Mouse (Mus musculus): ENCODE data around the gene Renbp. TPM values are rescaled to one million over a fixed set of nuclear protein-coding genes. Genes with fewer than 3 reads are reported as not detected.
A peak's percentile ranks its signal among the peaks of the same experiment; 100 is the strongest.

Gene Renbp
- polyA plus RNA-seq (2015; fragmentation: Nextera tagmentation; extraction: Ambion mirVana) = 83.0 and 85.6 TPM in 2 replicates

- Histone ChIP-seq H3K4me1 (replicated peaks; ENCODE audit: insufficient read depth, low read length) (no peaks in the 10 kb centered on the region), H3K9me3 (replicated peaks; ENCODE audit: low read length) (no peaks in the 10 kb centered on the region), H3K4me2 (ENCODE audit: low read length) (peak within 1 kb of the TSS; percentile 50), H3K36me3 (ENCODE audit: insufficient read depth, low read length) (no peaks in the 10 kb centered on the region), H3K27me3 (ENCODE audit: insufficient read depth, low read length) (no peaks in the 10 kb centered on the region), H3K9ac (ENCODE audit: low read depth, low read length) (0 out of 2 replicates have a peak within 1 kb of the TSS, but pooled peaks have one; percentile 49), H3K27ac (no peak within 1 kb of the TSS), H3K4me3 (replicated peaks; ENCODE audit: low read depth, low read length) (peak within 1 kb of the TSS; percentile 29)
- peak; percentile 54 for TF ChIP-seq CTCF (IDR thresholded peaks at IDR 0.05; ENCODE audit: low read depth)
- peak; percentile 88 for DNase-seq (ENCODE audit: low spot score)
- 45% methylated on average over 17 of the region's 17 CpGs for WGBS
- peak; percentile 98 for ATAC-seq (replicated peaks; ENCODE audit: low FRiP score, low read depth)
Observed at GRCm38 (mm10) chrX:73930402-73931062, at the start of gene Renbp. Gene Renbp (minus strand): TSS chrX:73930850.

DNA sequence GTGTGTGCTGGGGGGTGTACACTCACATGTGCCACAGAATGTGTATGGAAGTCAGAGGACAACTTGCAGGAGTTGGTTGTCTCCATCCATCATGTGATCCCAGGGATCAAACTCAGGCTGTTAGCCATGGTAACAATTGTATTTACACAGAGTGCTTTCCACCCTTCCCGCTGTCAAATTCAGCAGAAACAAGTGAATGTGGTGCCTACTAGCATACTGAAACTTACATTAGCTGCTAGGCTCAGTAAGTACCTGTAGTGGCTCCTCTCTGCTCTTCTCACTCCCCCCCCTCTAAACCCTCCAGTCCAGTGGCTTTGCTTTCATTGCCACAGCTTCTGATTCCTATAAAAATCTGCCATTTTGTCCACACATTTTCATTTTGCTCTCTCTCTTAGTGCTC lies 47.1 kb upstream of the Renbp start:
- Histone ChIP-seq H3K4me2 (ENCODE audit: low read length) (no peak overlapping the region), H3K9me3 (replicated peaks; ENCODE audit: low read length) (no peaks in the 10 kb centered on the region), H3K4me3 (replicated peaks; ENCODE audit: low read depth, low read length) (no peak overlapping the region), H3K36me3 (ENCODE audit: insufficient read depth, low read length) (no peaks in the 10 kb centered on the region), H3K9ac (ENCODE audit: low read depth, low read length) (no peak overlapping the region), H3K27ac (no peak overlapping the region), H3K4me1 (replicated peaks; ENCODE audit: insufficient read depth, low read length) (no peaks in the 10 kb centered on the region), H3K27me3 (ENCODE audit: insufficient read depth, low read length) (no peaks in the 10 kb centered on the region)
- DNase-seq (ENCODE audit: low spot score) (no peak), ATAC-seq (replicated peaks; ENCODE audit: low FRiP score, low read depth) (no peak)
- 73% methylated on average over 1 of the region's 1 CpGs for WGBS
- TF ChIP-seq CTCF (IDR thresholded peaks at IDR 0.05; ENCODE audit: low read depth) = no peak

GRCm38 (mm10) chrX:73976283-73976682 lies 45.6 kb upstream of the Renbp start:
- H3K27me3 ChIP-seq (ENCODE audit: insufficient read depth, low read length) = no peaks in the 10 kb centered on the region
- no peak overlapping the region for H3K4me3 ChIP-seq (replicated peaks; ENCODE audit: low read depth, low read length)
- H3K9ac ChIP-seq (ENCODE audit: low read depth, low read length) = no peak overlapping the region
- H3K27ac ChIP-seq = no peak overlapping the region
- WGBS = 91% methylated on average over 2 of the region's 2 CpGs
- no peak for ATAC-seq (replicated peaks; ENCODE audit: low FRiP score, low read depth)
- TF ChIP-seq CTCF (IDR thresholded peaks at IDR 0.05; ENCODE audit: low read depth) = no peak
- no peak for DNase-seq (ENCODE audit: low spot score)
- no peaks in the 10 kb centered on the region for H3K4me1 ChIP-seq (replicated peaks; ENCODE audit: insufficient read depth, low read length)
- no peak overlapping the region for H3K4me2 ChIP-seq (ENCODE audit: low read length)
- H3K36me3 ChIP-seq (ENCODE audit: insufficient read depth, low read length) = no peaks in the 10 kb centered on the region
- H3K9me3 ChIP-seq (replicated peaks; ENCODE audit: low read length) = no peaks in the 10 kb centered on the region

GRCm38 (mm10) chrX:73972774-73973173 lies 42.1 kb upstream of the Renbp start:
- Histone ChIP-seq H3K9me3 (replicated peaks; ENCODE audit: low read length) (no peaks in the 10 kb centered on the region), H3K4me3 (replicated peaks; ENCODE audit: low read depth, low read length) (no peak overlapping the region), H3K36me3 (ENCODE audit: insufficient read depth, low read length) (no peaks in the 10 kb centered on the region), H3K27ac (no peak overlapping the region), H3K27me3 (ENCODE audit: insufficient read depth, low read length) (no peaks in the 10 kb centered on the region), H3K4me1 (replicated peaks; ENCODE audit: insufficient read depth, low read length) (no peaks in the 10 kb centered on the region), H3K4me2 (ENCODE audit: low read length) (no peak overlapping the region), H3K9ac (ENCODE audit: low read depth, low read length) (no peak overlapping the region)
- DNase-seq (ENCODE audit: low spot score) = no peak
- ATAC-seq (replicated peaks; ENCODE audit: low FRiP score, low read depth) = no peak
- WGBS = 69% methylated on average over 4 of the region's 4 CpGs
- no peak for TF ChIP-seq CTCF (IDR thresholded peaks at IDR 0.05; ENCODE audit: low read depth)

DNA sequence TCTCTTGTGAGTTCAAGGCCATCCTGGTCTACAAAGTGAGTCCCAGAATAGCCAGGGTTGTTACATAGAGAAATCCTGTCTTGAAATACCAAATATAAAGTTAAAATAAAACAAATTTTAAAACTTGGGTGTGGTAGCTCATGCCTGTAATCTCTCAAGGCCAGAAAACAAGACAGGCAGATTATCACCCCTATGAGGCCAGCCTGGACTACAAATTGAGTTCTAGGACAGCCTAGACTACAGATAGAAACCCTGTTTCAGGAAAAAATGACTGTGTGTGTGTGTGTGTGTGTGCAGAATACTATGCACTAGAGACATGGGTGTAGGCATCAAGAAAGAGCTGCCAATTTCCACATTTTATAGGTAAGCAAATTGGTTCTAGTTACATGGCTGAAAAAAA lies 40.1 kb upstream of the Renbp start:
- Histone ChIP-seq H3K4me2 (ENCODE audit: low read length) (no peak overlapping the region), H3K27me3 (ENCODE audit: insufficient read depth, low read length) (no peaks in the 10 kb centered on the region), H3K27ac (no peak overlapping the region), H3K36me3 (ENCODE audit: insufficient read depth, low read length) (no peaks in the 10 kb centered on the region), H3K4me3 (replicated peaks; ENCODE audit: low read depth, low read length) (no peak overlapping the region), H3K9me3 (replicated peaks; ENCODE audit: low read length) (no peaks in the 10 kb centered on the region), H3K4me1 (replicated peaks; ENCODE audit: insufficient read depth, low read length) (no peaks in the 10 kb centered on the region), H3K9ac (ENCODE audit: low read depth, low read length) (no peak overlapping the region)
- DNase-seq (ENCODE audit: low spot score) = no peak
- no peak for ATAC-seq (replicated peaks; ENCODE audit: low FRiP score, low read depth)
- TF ChIP-seq CTCF (IDR thresholded peaks at IDR 0.05; ENCODE audit: low read depth) = no peak

DNA sequence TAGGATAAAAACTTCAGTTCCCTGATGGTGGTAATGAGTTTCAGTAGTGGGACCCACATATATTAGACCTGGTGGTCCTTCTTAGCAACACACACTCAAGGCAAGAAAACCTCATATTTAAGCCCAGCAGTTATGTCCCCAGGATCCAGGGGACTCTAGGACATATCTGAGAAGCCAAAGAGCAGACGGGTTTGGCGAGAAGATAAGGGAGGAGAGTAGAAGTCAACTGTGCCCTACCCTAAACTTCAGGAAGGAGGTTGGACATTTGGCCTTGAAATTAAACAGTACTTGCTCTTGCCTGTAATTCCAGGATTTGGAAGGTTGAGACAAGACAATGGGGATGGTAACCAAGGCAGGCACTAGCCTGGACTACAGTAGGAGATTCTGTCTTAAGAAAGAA lies 39.1 kb upstream of the Renbp start:
- WGBS = 93% methylated on average over 2 of the region's 2 CpGs
- H3K9ac ChIP-seq (ENCODE audit: low read depth, low read length) = no peak overlapping the region
- DNase-seq (ENCODE audit: low spot score) (no peak), ATAC-seq (replicated peaks; ENCODE audit: low FRiP score, low read depth) (no peak)
- H3K36me3 ChIP-seq (ENCODE audit: insufficient read depth, low read length) = no peaks in the 10 kb centered on the region
- H3K27me3 ChIP-seq (ENCODE audit: insufficient read depth, low read length) = no peaks in the 10 kb centered on the region
- no peak overlapping the region for H3K4me3 ChIP-seq (replicated peaks; ENCODE audit: low read depth, low read length)
- no peak overlapping the region for H3K27ac ChIP-seq
- H3K4me2 ChIP-seq (ENCODE audit: low read length) = no peak overlapping the region
- H3K9me3 ChIP-seq (replicated peaks; ENCODE audit: low read length) = no peaks in the 10 kb centered on the region
- no peaks in the 10 kb centered on the region for H3K4me1 ChIP-seq (replicated peaks; ENCODE audit: insufficient read depth, low read length)
- TF ChIP-seq CTCF (IDR thresholded peaks at IDR 0.05; ENCODE audit: low read depth) = no peak

DNA sequence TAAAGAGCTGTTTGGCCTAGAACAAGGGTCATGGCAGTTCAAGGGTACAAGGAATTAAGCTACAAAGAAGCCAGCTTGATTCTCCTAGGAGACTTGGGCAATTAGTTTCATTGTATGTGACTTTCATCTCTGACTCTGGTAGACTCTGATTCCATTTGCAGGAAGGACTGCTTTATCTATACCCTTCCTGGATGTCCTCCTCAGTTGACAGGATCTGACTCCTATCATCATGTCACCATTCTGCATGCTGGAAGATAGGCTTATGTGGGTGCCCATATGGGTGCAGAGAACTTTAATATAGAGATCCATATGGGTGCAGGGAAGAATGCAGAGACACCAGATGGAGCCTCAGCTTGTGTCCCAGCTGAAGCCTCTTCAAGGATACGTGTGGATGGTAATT lies 38.5 kb upstream of the Renbp start:
- no peak for DNase-seq (ENCODE audit: low spot score)
- no peak overlapping the region for H3K9ac ChIP-seq (ENCODE audit: low read depth, low read length)
- WGBS = 89% methylated on average over 1 of the region's 1 CpGs
- no peaks in the 10 kb centered on the region; the same call in 1 of the 2 replicates for H3K4me1 ChIP-seq (replicated peaks; ENCODE audit: insufficient read depth, low read length)
- ATAC-seq (replicated peaks; ENCODE audit: low FRiP score, low read depth) = no peak
- no peaks in the 10 kb centered on the region for H3K36me3 ChIP-seq (ENCODE audit: insufficient read depth, low read length)
- no peak overlapping the region for H3K4me3 ChIP-seq (replicated peaks; ENCODE audit: low read depth, low read length)
- no peaks in the 10 kb centered on the region for H3K27me3 ChIP-seq (ENCODE audit: insufficient read depth, low read length)
- H3K9me3 ChIP-seq (replicated peaks; ENCODE audit: low read length) = no peaks in the 10 kb centered on the region
- H3K27ac ChIP-seq = no peak overlapping the region
- no peak overlapping the region for H3K4me2 ChIP-seq (ENCODE audit: low read length)
- TF ChIP-seq CTCF (IDR thresholded peaks at IDR 0.05; ENCODE audit: low read depth) = no peak
